ENCODE assay signal across 7 mouse cellular contexts in genomic region chr11:19670853-19671530, GRCm38 (mm10).
DNase-seq lines count a peak whose midpoint lies in the region; ATAC-seq and TF ChIP-seq lines count a peak whose summit lies in the region.

No protein-coding gene starts in this region.

- no peak overlapping the region for H3K9ac ChIP-seq in limb, embryonic 14.5 days (ENCODE audit: low read depth, low read length, severe bottlenecking)

- no peak overlapping the region for H3K4me3 ChIP-seq in limb, embryonic 14.5 days (replicated peaks; ENCODE audit: low read length)

- no peak overlapping the region for H3K27ac ChIP-seq in limb, embryonic 14.5 days (replicated peaks; ENCODE audit: low read depth, low read length)

- 33% methylated on average over 13 of the region's 13 CpGs for WGBS in limb, embryonic 14.5 days

- TF ChIP-seq POLR2A in limb, embryonic 14.5 days (IDR thresholded peaks at IDR 0.05; ENCODE audit: borderline replicate concordance, extremely low read depth, insufficient read depth, insufficient read length): no peak

- no peaks in the 10 kb centered on the region for H3K9me3 ChIP-seq in limb, embryonic 14.5 days (ENCODE audit: control insufficient read depth, low read length)

- no peak for ATAC-seq in limb, embryonic 14.5 days (ENCODE audit: low FRiP score, low read depth)

- H3K4me1 ChIP-seq in limb, embryonic 14.5 days (ENCODE audit: control insufficient read depth, insufficient read depth, low read length): no peaks in the 10 kb centered on the region

- peak; percentile 23 for DNase-seq in adrenal gland, adult 2 months
- peak; percentile 63 for DNase-seq in adrenal gland, postnatal 14 days
- peak; percentile 11 to 24 for DNase-seq in frontal cortex, postnatal 10 days (ENCODE audit: low spot score in 2 of 2)
- DNase-seq in kidney, adult 18-20 months: peak; percentile 28
- DNase-seq in limb, embryonic 14.5 days (ENCODE audit: low spot score): peak; percentile 21
- peak; percentile 18 for DNase-seq in retina, embryonic 14.5 days (ENCODE audit: low spot score)
- no peak for DNase-seq in natural killer cell, adult 2 months (ENCODE audit: low spot score in 2 of 2)

- H3K36me3 ChIP-seq in limb, embryonic 14.5 days (ENCODE audit: control insufficient read depth, insufficient read depth, low read length): no peaks in the 10 kb centered on the region

- no peaks in the 10 kb centered on the region; the same call in 1 of the 2 replicates for H3K27me3 ChIP-seq in limb, embryonic 14.5 days (ENCODE audit: control insufficient read depth, insufficient read depth, low read length)

- H3K4me2 ChIP-seq in limb, embryonic 14.5 days (replicated peaks; ENCODE audit: low read depth, low read length, severe bottlenecking): no peak overlapping the region

Comparison
In these comparisons a context has a peak if more than half of its experiments do, and no peak if none do; other contexts are left out.
1. DNase-seq: peak in adrenal gland, adult 2 months (single experiment), adrenal gland, postnatal 14 days (single experiment), frontal cortex, postnatal 10 days (2 of 2), kidney, adult 18-20 months (single experiment), limb, embryonic 14.5 days (single experiment) and retina, embryonic 14.5 days (single experiment); none in natural killer cell, adult 2 months (0 of 2).